Mouse (Mus musculus) intestine, embryonic 14.5 days (tissue): ENCODE data around the gene Cebpa. TPM values are rescaled to one million over a fixed set of nuclear protein-coding genes. Genes with fewer than 3 reads are reported as not detected.

Experiments used
- ATAC-seq: fragments of 200-750 bp; cut with Nextera tagmentation; replicated peaks from 2 replicates; pipeline ENCODE4 v1.8.0; 2017; ENCODE audit warnings: low read depth, moderate number of reproducible peaks, moderate TSS enrichment, moderate library complexity; ENCODE audit not compliant: low FRiP score, low TSS enrichment
- DNase-seq: peaks from one replicate; pipeline ENCODE4 v3.0.0-alpha.2; 2018; ENCODE audit warnings: low spot score
- H3K27ac ChIP-seq: fragments of 300-500 bp; sonication (generic); 2 replicates; pipeline ENCODE4 v1.5.1; 2014; ENCODE audit warnings: low read depth, mild to moderate bottlenecking, control low read depth
- H3K27me3 ChIP-seq: fragments of 300-500 bp; sonication (generic); replicated peaks from 2 replicates; pipeline ENCODE4 v1.6.1; 2014; ENCODE audit warnings: low read length, control low read depth; ENCODE audit not compliant: control insufficient read depth, insufficient read depth
- H3K36me3 ChIP-seq: fragments of 300-500 bp; sonication (generic); 2 replicates; pipeline ENCODE4 v1.6.1; 2014; ENCODE audit warnings: low read length, control low read depth; ENCODE audit not compliant: control insufficient read depth, insufficient read depth
- H3K4me1 ChIP-seq: fragments of 300-500 bp; sonication (generic); replicated peaks from 2 replicates; pipeline ENCODE4 v1.6.1; 2014; ENCODE audit warnings: low read length, control low read depth, mixed read lengths; ENCODE audit not compliant: control insufficient read depth, insufficient read depth
- H3K4me2 ChIP-seq: fragments of 300-500 bp; sonication (generic); 2 replicates; pipeline ENCODE4 v1.6.1; 2014; ENCODE audit warnings: low read length
- H3K4me3 ChIP-seq: fragments of 300-500 bp; sonication (generic); 2 replicates; pipeline ENCODE4 v1.5.1; 2014; ENCODE audit warnings: low read depth, low read length, control low read depth, mixed read lengths
- H3K9ac ChIP-seq: fragments of 300-500 bp; sonication (generic); 2 replicates; pipeline ENCODE4 v1.6.1; 2014; ENCODE audit warnings: mild to moderate bottlenecking, low read length
- H3K9me3 ChIP-seq: fragments of 300-500 bp; sonication (generic); 2 replicates; pipeline ENCODE4 v1.6.1; 2016; ENCODE audit warnings: low read length, control low read depth; ENCODE audit not compliant: control insufficient read depth
- WGBS: fragments of 180-500 bp; shearing (Covaris S2); extraction: QIAGEN DNeasy Blood & Tissue Kit; methylation state at CpG from one replicate; pipeline ENCODE4 v1.1.7; 2014; 5-methylcytosine and 5-hydroxymethylcytosine counted together
- polyA plus RNA-seq: library from polyadenylated mRNA; unstranded; fragments of >200 nt; fragmentation: Nextera tagmentation; extraction: Ambion mirVana; gene quantifications from 2 replicates; pipeline ENCODE4 v1.2.1, GENCODE M21; 2014

Cebpa gene
- 7.6 and 8.3 TPM in 2 replicates for polyA plus RNA-seq

DNA sequence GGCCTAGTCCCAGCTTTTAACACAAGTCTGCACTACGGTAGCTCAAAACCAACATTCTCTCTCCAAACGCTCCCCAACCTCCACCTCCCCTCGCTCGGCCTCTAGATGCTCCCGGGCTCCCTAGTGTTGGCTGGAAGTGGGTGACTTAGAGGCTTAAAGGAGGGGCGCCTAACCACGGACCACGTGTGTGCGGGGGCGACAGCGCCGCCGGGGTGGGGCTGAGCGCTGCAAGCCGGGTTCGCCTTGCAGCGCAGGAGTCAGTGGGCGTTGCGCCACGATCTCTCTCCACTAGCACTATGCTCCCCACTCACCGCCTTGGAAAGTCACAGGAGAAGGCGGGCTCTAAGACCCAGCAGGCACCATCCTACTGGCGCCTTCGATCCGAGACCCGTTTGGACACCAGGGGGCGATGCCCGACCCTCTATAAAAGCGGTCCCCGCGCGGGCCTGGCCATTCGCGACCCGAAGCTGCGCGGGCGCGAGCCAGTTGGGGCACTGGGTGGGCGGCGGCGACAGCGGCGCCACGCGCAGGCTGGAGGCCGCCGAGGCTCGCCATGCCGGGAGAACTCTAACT is at the start of gene Cebpa:
TSS of gene Cebpa (plus strand) at position 453 of the 573 bp plus-strand sequence.
- peaks cover 60% of the 10 kb centered on the region for H3K27me3 ChIP-seq

DNA sequence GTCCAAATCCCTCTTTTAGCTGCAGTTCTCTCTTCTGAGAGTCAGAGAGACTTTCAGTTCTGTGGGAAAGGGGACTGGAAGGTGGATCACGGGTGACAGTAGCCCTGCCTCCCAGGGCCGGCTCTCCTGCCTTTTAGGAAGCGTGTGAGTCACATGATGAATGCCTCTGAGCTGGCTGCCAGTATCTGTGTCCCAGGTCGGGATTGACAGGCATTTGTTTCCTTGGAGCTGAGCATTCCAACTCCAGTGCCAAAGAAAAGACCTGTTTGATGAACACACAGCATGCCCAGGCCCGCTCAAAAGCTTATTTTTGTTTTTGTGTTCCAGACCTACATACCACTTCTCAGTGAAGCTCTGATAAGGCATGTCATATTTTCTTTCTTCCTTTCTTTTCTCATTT is 42.4 kb upstream of the Cebpa start:
- H3K36me3 ChIP-seq = no peaks in the 10 kb centered on the region
- no peak overlapping the region for H3K9ac ChIP-seq
- H3K9me3 ChIP-seq = no peaks in the 10 kb centered on the region
- 47% methylated on average over 5 of the region's 5 CpGs for WGBS
- 0 out of 2 replicates have a peak, but pooled peaks cover 3% of the 10 kb centered on the region for H3K4me1 ChIP-seq
- no peak for ATAC-seq
- no peaks in the 10 kb centered on the region for H3K27me3 ChIP-seq
- H3K4me2 ChIP-seq = no peak overlapping the region
- no peak overlapping the region for H3K27ac ChIP-seq
- DNase-seq = no peak
- H3K4me3 ChIP-seq = no peak overlapping the region

More for the DNA sequence above, at the start of gene Cebpa:
- Histone ChIP-seq H3K27ac (peak within 1 kb of the TSS; percentile 69), H3K4me3 (peak within 1 kb of the TSS; percentile 57), H3K9ac (peak within 1 kb of the TSS; percentile 66), H3K9me3 (no peaks in the 10 kb centered on the region), H3K4me2 (peak within 1 kb of the TSS; percentile 85), H3K4me1 (peaks cover 7% of the 10 kb centered on the region; the same call in 1 of the 2 replicates), H3K36me3 (no peaks in the 10 kb centered on the region)
- peak; percentile 98 for DNase-seq
- ATAC-seq = peak; percentile 88
- under 1% methylated on average over 50 of the region's 50 CpGs for whole genome bisulfite sequencing

- H3K36me3 ChIP-seq = no peaks in the 10 kb centered on the region
- peak overlapping the region; percentile 26 for H3K4me2 ChIP-seq
- WGBS = 26% methylated on average over 10 of the region's 10 CpGs
- peaks cover 4% of the 10 kb centered on the region; the same call in 1 of the 2 replicates for H3K4me1 ChIP-seq
- no peak overlapping the region for H3K9ac ChIP-seq
- DNase-seq (peak; percentile 65), ATAC-seq (no peak)
- no peak overlapping the region for H3K4me3 ChIP-seq
- peak overlapping the region; percentile 55; the same call in 1 of the 2 replicates for H3K27ac ChIP-seq
- no peaks in the 10 kb centered on the region for H3K27me3 ChIP-seq
- H3K9me3 ChIP-seq = no peaks in the 10 kb centered on the region
Measured at GRCm38 (mm10) chr7:35080843-35081338, 38.2 kb upstream of the Cebpa start.

DNA sequence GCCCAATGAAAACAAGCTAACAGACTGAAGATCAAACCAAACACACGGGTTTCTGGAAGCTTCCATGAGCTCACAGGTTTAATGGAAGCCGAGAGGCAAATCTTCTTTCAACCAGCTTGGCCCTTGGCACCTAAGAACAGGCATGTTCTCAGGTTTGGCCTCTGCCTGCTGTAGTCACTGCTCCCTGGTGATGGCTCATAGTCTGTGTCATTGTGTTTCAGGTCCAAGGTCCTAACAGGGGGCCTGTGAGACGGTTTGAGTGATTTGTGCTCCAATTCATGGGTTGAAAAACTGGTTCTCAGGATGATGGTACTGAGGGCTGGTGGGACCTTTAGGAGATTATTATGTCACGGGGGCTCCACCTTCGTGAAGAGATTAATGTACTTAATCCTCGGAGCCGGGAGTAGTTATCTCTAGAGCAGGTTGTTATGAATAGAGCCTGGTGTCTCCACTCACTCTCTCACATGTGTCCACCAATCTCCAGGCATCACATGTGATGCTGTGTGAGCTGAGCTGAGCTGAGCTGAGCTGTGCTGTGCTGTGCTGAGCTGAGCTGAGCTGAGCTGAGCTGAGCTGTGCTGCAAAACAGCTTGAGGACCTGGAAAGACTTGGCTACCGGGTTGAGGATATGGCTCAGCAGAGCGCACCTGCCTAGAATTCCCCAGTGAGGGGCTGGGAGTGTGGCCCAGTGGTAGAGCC is 37.5 kb upstream of the Cebpa start:
- ATAC-seq = peak; percentile 56
- no peaks in the 10 kb centered on the region for H3K9me3 ChIP-seq
- no peak overlapping the region for H3K4me3 ChIP-seq
- peak overlapping the region; percentile 55; the same call in 1 of the 2 replicates for H3K27ac ChIP-seq
- H3K27me3 ChIP-seq = no peaks in the 10 kb centered on the region
- H3K9ac ChIP-seq = no peak overlapping the region
- H3K4me1 ChIP-seq = peaks cover 9% of the 10 kb centered on the region
- H3K4me2 ChIP-seq = peak overlapping the region; percentile 26
- WGBS = 72% methylated on average over 9 of the region's 9 CpGs
- peak; percentile 59 for DNase-seq
- no peaks in the 10 kb centered on the region for H3K36me3 ChIP-seq

DNA sequence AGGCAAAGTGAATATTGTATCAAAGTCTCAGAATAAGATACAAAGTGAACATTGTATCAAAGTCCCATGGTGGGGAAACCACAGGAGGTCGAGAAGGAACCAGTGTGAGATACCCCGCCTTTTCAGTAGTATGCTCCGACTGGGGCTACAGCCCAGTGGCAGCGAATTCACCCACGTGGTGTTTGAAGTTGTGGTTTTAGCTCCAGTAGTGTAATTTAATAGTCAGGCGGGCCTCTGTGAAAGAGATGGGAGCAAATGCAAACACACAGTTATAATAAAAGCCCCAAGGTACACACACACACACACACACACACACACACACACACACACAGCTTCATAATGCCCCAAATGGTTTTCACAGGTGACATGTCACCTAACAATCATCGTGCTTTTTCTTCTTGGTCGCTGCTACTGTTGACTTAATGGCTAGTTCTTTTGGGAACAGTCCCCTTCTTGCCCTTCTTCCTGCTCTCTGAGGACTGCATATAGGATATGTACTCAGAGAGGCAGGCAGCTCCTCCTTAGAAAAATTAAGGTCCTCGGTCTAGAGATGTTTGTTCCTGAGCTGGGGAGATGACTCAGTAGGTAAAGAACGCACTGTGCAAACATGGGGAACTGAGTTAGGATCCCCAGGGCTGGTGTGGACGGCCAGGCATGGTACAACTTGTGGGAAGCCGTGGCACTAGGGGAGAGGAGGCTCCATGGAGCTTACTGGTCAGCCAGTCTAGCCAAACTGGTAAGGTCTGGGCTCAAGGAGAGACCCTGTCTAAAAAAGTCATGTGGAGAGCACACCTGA is 34.3 kb upstream of the Cebpa start:
- no peak for ATAC-seq
- H3K9me3 ChIP-seq = no peaks in the 10 kb centered on the region
- H3K27me3 ChIP-seq = no peaks in the 10 kb centered on the region
- H3K4me1 ChIP-seq = peaks cover 15% of the 10 kb centered on the region
- no peak overlapping the region for H3K9ac ChIP-seq
- no peak overlapping the region for H3K4me3 ChIP-seq
- no peak overlapping the region for H3K4me2 ChIP-seq
- no peak for DNase-seq
- no peaks in the 10 kb centered on the region for H3K36me3 ChIP-seq
- WGBS = 63% methylated on average over 12 of the region's 12 CpGs
- H3K27ac ChIP-seq = no peak overlapping the region

DNA sequence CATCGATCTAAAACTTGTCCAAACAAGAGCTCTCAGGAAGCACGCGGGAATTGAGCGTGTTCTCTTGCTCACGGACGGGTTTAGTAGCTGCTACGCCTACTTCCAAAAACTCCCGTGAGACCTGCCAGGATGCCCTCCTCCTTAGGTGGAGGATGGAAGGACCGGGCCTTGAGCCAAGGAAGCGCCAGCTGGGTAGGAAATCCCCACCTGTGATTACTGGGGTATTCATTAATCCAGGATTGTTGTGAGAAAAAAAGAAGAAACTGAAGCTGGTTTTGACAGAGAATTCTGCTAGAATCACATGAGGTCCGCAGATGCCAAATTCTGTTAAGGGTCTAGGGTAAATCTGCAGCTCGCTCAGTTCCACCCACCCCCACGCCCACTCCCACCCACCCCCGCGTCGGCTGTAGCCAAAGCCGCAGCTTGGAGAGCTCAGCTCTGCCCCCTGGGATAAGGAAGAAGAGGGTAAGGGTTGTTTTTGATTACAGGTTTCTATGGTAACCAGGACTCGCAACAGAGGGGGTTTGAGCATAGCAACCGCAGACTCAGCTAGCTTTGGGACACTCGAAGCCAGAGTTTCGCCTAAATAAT is 32.7 kb upstream of the Cebpa start:
- peak overlapping the region; percentile 46 for H3K4me2 ChIP-seq
- no peak overlapping the region for H3K27ac ChIP-seq
- H3K4me1 ChIP-seq = peaks cover 13% of the 10 kb centered on the region
- peak; percentile 73 for DNase-seq
- H3K4me3 ChIP-seq = peak overlapping the region; percentile 21
- peak; percentile 56; the same call in 1 of the 2 replicates for ATAC-seq
- H3K36me3 ChIP-seq = no peaks in the 10 kb centered on the region
- H3K27me3 ChIP-seq = no peaks in the 10 kb centered on the region
- no peak overlapping the region for H3K9ac ChIP-seq
- H3K9me3 ChIP-seq = no peaks in the 10 kb centered on the region
- WGBS = under 1% methylated on average over 21 of the region's 21 CpGs

DNA sequence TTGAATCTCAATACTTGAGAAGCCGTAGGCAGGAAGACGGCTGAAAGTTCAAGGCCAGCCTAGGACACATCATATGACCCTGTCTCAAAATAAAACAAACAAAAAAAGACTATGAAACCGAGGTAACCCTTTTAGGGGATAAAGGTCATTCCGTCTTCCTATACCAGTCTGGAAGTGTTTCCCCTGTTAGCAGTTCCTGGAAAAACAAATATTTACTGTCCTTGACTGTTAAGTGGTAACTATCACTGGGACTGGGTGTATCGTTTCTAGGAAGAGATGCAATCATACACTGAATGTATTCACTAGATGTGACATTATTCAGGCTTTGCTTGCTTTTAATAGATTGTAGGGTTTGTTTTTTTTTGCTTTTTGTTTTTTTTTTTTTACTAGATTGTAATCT is 28.5 kb upstream of the Cebpa start:
- no peaks in the 10 kb centered on the region for H3K36me3 ChIP-seq
- no peaks in the 10 kb centered on the region for H3K9me3 ChIP-seq
- H3K27ac ChIP-seq = no peak overlapping the region
- H3K4me3 ChIP-seq = no peak overlapping the region
- H3K27me3 ChIP-seq = no peaks in the 10 kb centered on the region
- no peak for DNase-seq
- H3K9ac ChIP-seq = no peak overlapping the region
- H3K4me1 ChIP-seq = peaks cover 13% of the 10 kb centered on the region
- no peak overlapping the region for H3K4me2 ChIP-seq
- no peak for ATAC-seq
- 62% methylated on average over 5 of the region's 5 CpGs for WGBS

DNA sequence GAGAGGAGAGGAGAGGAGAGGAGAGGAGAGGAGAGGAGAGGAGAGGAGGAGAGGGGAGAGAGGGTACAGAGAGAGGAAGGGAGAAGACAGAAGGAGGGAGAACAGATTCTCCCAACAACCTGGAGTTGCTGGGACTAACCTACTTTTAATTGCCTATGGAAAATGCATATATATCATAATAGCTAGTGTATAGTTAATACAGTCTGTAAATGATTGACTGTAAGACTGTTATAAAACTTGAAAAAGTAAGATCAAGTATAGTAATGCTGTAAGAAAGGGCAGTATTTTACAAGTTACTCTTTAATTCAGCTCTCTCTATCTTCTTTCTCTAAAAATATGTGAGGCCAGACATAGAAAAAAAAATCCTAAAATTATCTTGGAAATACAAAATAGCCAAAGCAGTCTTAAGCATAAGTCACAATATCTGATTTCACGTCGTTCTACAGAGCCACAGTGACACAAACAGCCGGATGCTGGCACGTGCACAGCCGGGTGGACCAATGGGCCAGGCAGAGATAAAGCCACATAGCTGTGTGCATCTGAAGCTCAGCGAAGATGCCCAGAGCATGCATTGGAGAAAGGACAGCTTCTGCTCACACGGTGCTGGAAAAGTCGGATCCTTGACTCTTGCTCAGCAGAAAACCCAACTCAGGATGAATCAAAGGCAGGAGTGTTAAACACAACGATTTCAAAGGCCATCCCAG is 24.0 kb upstream of the Cebpa start:
- Histone ChIP-seq H3K36me3 (no peaks in the 10 kb centered on the region), H3K9ac (no peak overlapping the region), H3K4me3 (no peak overlapping the region), H3K9me3 (no peaks in the 10 kb centered on the region), H3K27me3 (no peaks in the 10 kb centered on the region), H3K4me2 (no peak overlapping the region), H3K27ac (no peak overlapping the region), H3K4me1 (no peaks in the 10 kb centered on the region)
- DNase-seq (no peak), ATAC-seq (no peak)
- 81% methylated on average over 9 of the region's 9 CpGs for WGBS
